ENCODE assay signal across 11 mouse cellular contexts in the genomic region with DNA sequence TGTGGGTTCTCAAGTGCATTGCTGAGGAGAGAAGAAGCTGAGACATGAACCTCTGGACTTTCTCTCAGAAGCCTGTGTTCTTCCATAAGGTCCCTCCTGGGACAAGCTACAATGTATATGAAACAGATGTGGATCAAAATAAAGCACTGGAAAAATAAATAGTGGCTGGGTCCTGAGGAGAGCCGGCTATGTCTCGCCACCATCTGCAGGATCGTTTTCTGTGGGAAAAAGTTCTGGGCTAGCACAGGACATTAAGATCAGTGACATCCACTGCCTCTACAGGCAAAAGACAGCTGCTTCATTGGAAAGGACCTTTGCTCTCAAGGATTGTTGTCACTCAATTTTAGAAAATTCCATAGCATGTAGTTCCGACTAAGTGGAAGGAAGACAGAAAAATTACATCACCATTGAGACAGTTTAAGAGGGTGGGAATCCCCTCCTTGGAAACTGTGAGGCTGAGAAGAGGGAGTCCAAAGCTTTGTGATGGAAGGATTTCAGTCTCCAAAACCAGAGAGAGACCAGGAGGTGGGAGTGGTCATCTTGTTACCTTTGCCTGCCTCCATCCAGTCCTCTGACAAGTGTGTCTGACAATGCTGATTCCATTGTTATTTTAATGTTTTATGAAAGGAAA.
"Had no signal": no experiment of that assay in that cellular context is flagged by ENCODE, and none has a peak within 500 bp of the region (broad histone marks: within the 10 kb centered on the region; RNA-seq: fewer than 3 reads in every experiment).

No protein-coding gene starts in this region.

- H3K9ac ChIP-seq: limb, embryonic 15.5 days; liver, embryonic 12.5 days; lung, embryonic 15.5 days; midbrain, embryonic 12.5 days had no signal

- H3K27ac ChIP-seq: left cerebral cortex, adult 2 months; limb, embryonic 15.5 days; liver, embryonic 12.5 days; lung, embryonic 15.5 days; midbrain, embryonic 12.5 days; stomach, postnatal 0 days had no signal

- H3K4me2 ChIP-seq: limb, embryonic 15.5 days; liver, embryonic 12.5 days; lung, embryonic 15.5 days; midbrain, embryonic 12.5 days had no signal

- H3K27me3 ChIP-seq: limb, embryonic 15.5 days; liver, embryonic 12.5 days; lung, embryonic 15.5 days; megakaryocyte, embryonic 14.5 days; midbrain, embryonic 12.5 days had no signal

- H3K36me3 ChIP-seq: limb, embryonic 15.5 days; liver, embryonic 12.5 days; lung, embryonic 15.5 days; midbrain, embryonic 12.5 days had no signal

- DNase-seq: kidney, adult 8-10 months; kidney, postnatal 25 days; lung, postnatal 4 days; thymus, postnatal 4 days had no signal

- H3K9me3 ChIP-seq: limb, embryonic 15.5 days; liver, embryonic 12.5 days; lung, embryonic 15.5 days; megakaryocyte, embryonic 14.5 days; midbrain, embryonic 12.5 days had no signal

- H3K4me3 ChIP-seq: left cerebral cortex, adult 2 months; limb, embryonic 15.5 days; liver, embryonic 12.5 days; lung, embryonic 15.5 days; megakaryocyte, embryonic 14.5 days; midbrain, embryonic 12.5 days had no signal

- ATAC-seq: liver, embryonic 12.5 days had no signal

- H3K4me1 ChIP-seq: limb, embryonic 15.5 days; liver, embryonic 12.5 days; lung, embryonic 15.5 days; megakaryocyte, embryonic 14.5 days; midbrain, embryonic 12.5 days had no signal
